Mouse (Mus musculus): ENCODE data around the gene Fcgrt. TPM values are rescaled to one million over a fixed set of nuclear protein-coding genes. Genes with fewer than 3 reads are reported as not detected.

Fcgrt gene
- total and polyA plus RNA-seq, 3 experiments = 0.13 to 0.16 TPM; not detected in 1

GRCm38 (mm10) chr7:45086084-45086483, 17.6 kb downstream of the Fcgrt start:
- Histone ChIP-seq H3K4me1 (ENCODE audit: control insufficient read depth in 1 of 2, insufficient read depth in 2 of 2) (peaks cover 6 to 12% of the 10 kb centered on the region in 2 experiments; a peak in 2 of 4 replicates), H3K27me3 (replicated peaks) (no peaks in the 10 kb centered on the region), H3K9ac (ENCODE audit: insufficient read depth, low read depth) (no peak overlapping the region), H3K9me3 (replicated peaks; ENCODE audit: low read length) (peaks cover 4% of the 10 kb centered on the region), H3K79me2 (replicated peaks; ENCODE audit: control insufficient read depth, extremely low read depth, insufficient read depth, poor library complexity, severe bottlenecking) (no peaks in the 10 kb centered on the region), H3K4me2 (ENCODE audit: insufficient read depth, low read depth, poor library complexity, severe bottlenecking) (no peak overlapping the region), H3K4me3 (replicated peaks in 1 of 3; ENCODE audit: low read depth in 2 of 3, low read length in 2 of 3, poor library complexity in 1 of 3) (no peak overlapping the region), H3K27ac (ENCODE audit: insufficient read depth, low read depth) (no peak overlapping the region), H3K36me3 (replicated peaks in 1 of 2; ENCODE audit: control insufficient read depth in 1 of 2, insufficient read depth in 1 of 2, low read length in 1 of 2) (no peaks in the 10 kb centered on the region)
- no peak for DNase-seq (ENCODE audit: extremely low read depth)
- in situ Hi-C loops (cut with MboI; ENCODE audit: low pct_ligation_motif_present, low pct_unique_long_range_greater_than_20kb, low sequenced_read_pairs) (no loop called here), dilution Hi-C loops (cut with MboI; ENCODE audit: extremely low pct_ligation_motif_present, extremely low pct_unique_long_range_greater_than_20kb, low sequenced_read_pairs) (no loop called here)
- TF ChIP-seq CTCF (conservative IDR thresholded peaks at IDR 0.05 in 1 of 2, IDR thresholded peaks at IDR 0.05 in 1 of 2; ENCODE audit: low read depth in 2 of 2, low read length in 2 of 2) = peak; percentile 7 to 31; a peak in 2 of 4 replicates
- TF ChIP-seq USF2 (conservative IDR thresholded peaks at IDR 0.05; ENCODE audit: low read depth, low read length) = no peak
- TF ChIP-seq ZKSCAN1 (IDR thresholded peaks at IDR 0.05; ENCODE audit: borderline replicate concordance, low read depth, low read length) = no peak
- no peak for TF ChIP-seq HCFC1 (IDR thresholded peaks at IDR 0.05; ENCODE audit: low read depth, low read length)

- no peak for DNase-seq (ENCODE audit: extremely low read depth)
- Histone ChIP-seq H3K9ac (ENCODE audit: insufficient read depth, low read depth) (peak overlapping the region; percentile 6; the same call in 1 of the 2 replicates), H3K4me3 (replicated peaks in 1 of 3; ENCODE audit: low read depth in 2 of 3, low read length in 2 of 3, poor library complexity in 1 of 3) (peak overlapping the region in 2 of 3 experiments; percentile 32 to 45), H3K27me3 (replicated peaks) (no peaks in the 10 kb centered on the region), H3K79me2 (replicated peaks; ENCODE audit: control insufficient read depth, extremely low read depth, insufficient read depth, poor library complexity, severe bottlenecking) (no peaks in the 10 kb centered on the region), H3K4me2 (ENCODE audit: insufficient read depth, low read depth, poor library complexity, severe bottlenecking) (peak overlapping the region; percentile 62), H3K36me3 (replicated peaks in 1 of 2; ENCODE audit: control insufficient read depth in 1 of 2, insufficient read depth in 1 of 2, low read length in 1 of 2) (peaks cover 0 to 3% of the 10 kb centered on the region in 2 experiments), H3K4me1 (ENCODE audit: control insufficient read depth in 1 of 2, insufficient read depth in 2 of 2) (0 out of 4 replicates have a peak, but pooled peaks cover 2 to 6% of the 10 kb centered on the region in 2 experiments), H3K27ac (ENCODE audit: insufficient read depth, low read depth) (no peak overlapping the region), H3K9me3 (replicated peaks; ENCODE audit: low read length) (peaks cover 4% of the 10 kb centered on the region)
- dilution Hi-C loops (cut with MboI; ENCODE audit: extremely low pct_ligation_motif_present, extremely low pct_unique_long_range_greater_than_20kb, low sequenced_read_pairs) (no loop called here), in situ Hi-C loops (cut with MboI; ENCODE audit: low pct_ligation_motif_present, low pct_unique_long_range_greater_than_20kb, low sequenced_read_pairs) (loop anchor here (5.0 kb wide), 1 partner anchor 44 kb away; the partner anchor contains the start of gene Rpl13a)
- TF ChIP-seq E2F4 (IDR thresholded peaks at IDR 0.05; ENCODE audit: insufficient replicate concordance, low read depth, low read length) (no peak), POLR2A (IDR thresholded peaks at IDR 0.05; ENCODE audit: low read depth, low read length) (0 out of 2 replicates have a peak, but pooled peaks have one; percentile 44)
These were observed 20.3 kb downstream of the Fcgrt start for GRCm38 (mm10) chr7:45083300-45083890.

- Histone ChIP-seq H3K79me2 (replicated peaks; ENCODE audit: control insufficient read depth, extremely low read depth, insufficient read depth, poor library complexity, severe bottlenecking) (no peaks in the 10 kb centered on the region), H3K9me3 (replicated peaks; ENCODE audit: low read length) (peaks cover 4% of the 10 kb centered on the region), H3K4me3 (replicated peaks in 1 of 3; ENCODE audit: low read depth in 2 of 3, low read length in 2 of 3, poor library complexity in 1 of 3) (peak overlapping the region in 2 of 3 experiments; percentile 32 to 45), H3K4me2 (ENCODE audit: insufficient read depth, low read depth, poor library complexity, severe bottlenecking) (peak overlapping the region; percentile 62), H3K4me1 (ENCODE audit: control insufficient read depth in 1 of 2, insufficient read depth in 2 of 2) (0 out of 4 replicates have a peak, but pooled peaks cover 2 to 6% of the 10 kb centered on the region in 2 experiments), H3K36me3 (replicated peaks in 1 of 2; ENCODE audit: control insufficient read depth in 1 of 2, insufficient read depth in 1 of 2, low read length in 1 of 2) (peaks cover 3 to 10% of the 10 kb centered on the region in 2 experiments), H3K27me3 (replicated peaks) (no peaks in the 10 kb centered on the region), H3K9ac (ENCODE audit: insufficient read depth, low read depth) (peak overlapping the region; percentile 21; the same call in 1 of the 2 replicates), H3K27ac (ENCODE audit: insufficient read depth, low read depth) (no peak overlapping the region)
- DNase-seq (ENCODE audit: extremely low read depth) = no peak
- dilution Hi-C loops (cut with MboI; ENCODE audit: extremely low pct_ligation_motif_present, extremely low pct_unique_long_range_greater_than_20kb, low sequenced_read_pairs) = no loop called here
- in situ Hi-C loops (cut with MboI; ENCODE audit: low pct_ligation_motif_present, low pct_unique_long_range_greater_than_20kb, low sequenced_read_pairs) = loop anchor here (5.0 kb wide), 1 partner anchor 45 kb away; the partner anchor contains the start of gene Rpl13a
- TF ChIP-seq SMC3 (IDR thresholded peaks at IDR 0.05; ENCODE audit: low read depth, low read length) = no peak
- peak; percentile 10; the same call in 1 of the 2 replicates for TF ChIP-seq TCF12 (IDR thresholded peaks at IDR 0.05; ENCODE audit: low read depth, low read length)
- TF ChIP-seq GABPA (IDR thresholded peaks at IDR 0.05; ENCODE audit: insufficient replicate concordance, low read depth, low read length) = no peak
- TF ChIP-seq MAZ (IDR thresholded peaks at IDR 0.05; ENCODE audit: low read depth, low read length) = peak; percentile 30; the same call in 1 of the 2 replicates
- TF ChIP-seq CHD1 (IDR thresholded peaks at IDR 0.05; ENCODE audit: low read depth, low read length) = no peak
- peak; percentile 64; the same call in 1 of the 2 replicates for TF ChIP-seq ELF1 (IDR thresholded peaks at IDR 0.05; ENCODE audit: low read depth, low read length)
- 0 out of 2 replicates have a peak, but pooled peaks have one; percentile 42 for TF ChIP-seq MXI1 (IDR thresholded peaks at IDR 0.05; ENCODE audit: low read depth, low read length)
- TF ChIP-seq USF1 (IDR thresholded peaks at IDR 0.05; ENCODE audit: low read depth, low read length) = peak; percentile 71
- TF ChIP-seq ETS1 (conservative IDR thresholded peaks at IDR 0.05; ENCODE audit: low read depth, low read length) = no peak
- TF ChIP-seq USF2 (conservative IDR thresholded peaks at IDR 0.05; ENCODE audit: low read depth, low read length) = peak; percentile 21; the same call in 1 of the 2 replicates
- TF ChIP-seq RAD21 (IDR thresholded peaks at IDR 0.05; ENCODE audit: low read depth, low read length) = no peak
- no peak for TF ChIP-seq ZMIZ1 (IDR thresholded peaks at IDR 0.05; ENCODE audit: low read depth, low read length)
- peak in 1 of 2 experiments; percentile 25; a peak in 2 of 4 replicates for TF ChIP-seq CTCF (conservative IDR thresholded peaks at IDR 0.05 in 1 of 2, IDR thresholded peaks at IDR 0.05 in 1 of 2; ENCODE audit: low read depth in 2 of 2, low read length in 2 of 2)
- no peak for TF ChIP-seq TBP (conservative IDR thresholded peaks at IDR 0.05; ENCODE audit: low read depth, low read length)
- TF ChIP-seq POLR2A (IDR thresholded peaks at IDR 0.05; ENCODE audit: low read depth, low read length) = no peak; the same call in 1 of the 2 replicates
- TF ChIP-seq NELFE (IDR thresholded peaks at IDR 0.05; ENCODE audit: low read depth, low read length) = no peak
- TF ChIP-seq SIN3A (IDR thresholded peaks at IDR 0.05; ENCODE audit: low read length) = peak; percentile 65; the same call in 1 of the 2 replicates
These were observed 21.0 kb downstream of the Fcgrt start for GRCm38 (mm10) chr7:45082401-45083299.
